Mouse (Mus musculus): ENCODE results near the gene Prpsap1.

Gene Prpsap1

GRCm38 (mm10) chr11:116493795-116494252 lies at the start of gene Prpsap1:
Gene Prpsap1, minus strand, starts transcription at chr11:116494202.
- DNase-seq, result peak; percentile 71

- peak; percentile 61 for DNase-seq
Measured at GRCm38 (mm10) chr11:116543110-116543509, 49.1 kb upstream of the Prpsap1 start.

GRCm38 (mm10) chr11:116541183-116541582 lies 47.2 kb upstream of the Prpsap1 start:
- no peak for DNase-seq

- DNase-seq, result no peak
Measured at GRCm38 (mm10) chr11:116538142-116538735, 44.2 kb upstream of the Prpsap1 start.

GRCm38 (mm10) chr11:116537388-116537787 lies 43.4 kb upstream of the Prpsap1 start:
- no peak for DNase-seq

GRCm38 (mm10) chr11:116536685-116537084 lies 42.7 kb upstream of the Prpsap1 start:
- no peak for DNase-seq

- peak; percentile 85 for DNase-seq
Measured at GRCm38 (mm10) chr11:116534154-116534865, 40.3 kb upstream of the Prpsap1 start.

GRCm38 (mm10) chr11:116533341-116534153 lies 39.5 kb upstream of the Prpsap1 start:
- DNase-seq, result peak; percentile 44

- DNase-seq, result peak; percentile 87
Measured at GRCm38 (mm10) chr11:116532810-116533338, 38.9 kb upstream of the Prpsap1 start.

GRCm38 (mm10) chr11:116532262-116532809 lies 38.3 kb upstream of the Prpsap1 start:
- peak; percentile 58 for DNase-seq

- DNase-seq, result no peak
Measured at GRCm38 (mm10) chr11:116531371-116532191, 37.6 kb upstream of the Prpsap1 start.

- DNase-seq, result peak; percentile 59
Measured at GRCm38 (mm10) chr11:116530187-116531147, 36.5 kb upstream of the Prpsap1 start, which contains the start of gene Sphk1. Gene Sphk1, plus strand, starts transcription at chr11:116530925.

GRCm38 (mm10) chr11:116528636-116529320 lies 34.8 kb upstream of the Prpsap1 start:
- no peak for DNase-seq

GRCm38 (mm10) chr11:116523699-116524189 lies 29.7 kb upstream of the Prpsap1 start:
- peak; percentile 64 for DNase-seq

GRCm38 (mm10) chr11:116522886-116523698 lies 29.1 kb upstream of the Prpsap1 start:
- peak; percentile 31 for DNase-seq

GRCm38 (mm10) chr11:116522046-116522445 lies 28.0 kb upstream of the Prpsap1 start:
- no peak for DNase-seq

- peak; percentile 59 for DNase-seq
Measured at GRCm38 (mm10) chr11:116521143-116521542, 27.1 kb upstream of the Prpsap1 start.

GRCm38 (mm10) chr11:116518482-116518881 lies 24.5 kb upstream of the Prpsap1 start:
- peak; percentile 75 for DNase-seq

Measured in lung, postnatal 10 days (tissue).